Mouse (Mus musculus): ENCODE measurements around the gene Gm5089.

DNA sequence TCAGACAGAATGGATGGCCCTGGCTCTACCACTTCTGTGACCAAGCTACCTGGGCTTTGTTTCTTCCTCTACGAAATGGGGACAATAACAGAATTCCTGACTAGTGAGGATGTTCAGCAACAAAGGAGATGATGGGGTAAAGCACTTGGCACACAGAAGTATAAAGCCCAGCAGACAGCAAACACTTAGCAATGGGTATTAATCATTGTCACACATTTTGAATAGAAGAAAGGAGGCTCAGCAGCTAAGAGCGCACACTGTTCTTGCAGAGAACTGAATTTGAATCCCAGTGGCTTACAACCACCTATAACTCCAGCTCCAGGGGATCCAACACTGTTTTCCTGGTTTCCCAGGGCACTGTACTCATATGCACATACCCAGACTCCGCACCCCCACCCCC, 23.3 kb downstream of the Gm5089 start:
- TF ChIP-seq REST (IDR thresholded peaks at IDR 0.05; ENCODE audit: insufficient read depth, insufficient read length) (no peak), CEBPB (IDR thresholded peaks at IDR 0.05; ENCODE audit: insufficient read depth, poor library complexity, severe bottlenecking) (no peak)
